Mouse (Mus musculus) kidney, adult 2 months (tissue): ENCODE data around the gene Rem2. TPM values are rescaled to one million over a fixed set of nuclear protein-coding genes. Genes with fewer than 3 reads are reported as not detected.

Experiments used
- DNase-seq: peaks from one replicate; pipeline ENCODE4 v3.0.0; 2021
- H3K27ac ChIP-seq: fragments of 200-500 bp; 2 replicates; pipeline ENCODE4 v1.5.1; 2012; ENCODE audit warnings: low read depth, low read length, control low read depth, inconsistent platforms; ENCODE audit not compliant: insufficient read depth
- H3K27me3 ChIP-seq: fragments of 200-500 bp; replicated peaks from 2 replicates; pipeline ENCODE4 v1.6.1; 2012; ENCODE audit warnings: mild to moderate bottlenecking, moderate library complexity, low read length, inconsistent platforms; ENCODE audit not compliant: control insufficient read depth, insufficient read depth
- H3K36me3 ChIP-seq: fragments of 200-500 bp; 2 replicates; pipeline ENCODE4 v1.6.1; 2012; ENCODE audit warnings: mild to moderate bottlenecking, moderate library complexity, low read length, inconsistent platforms; ENCODE audit not compliant: control insufficient read depth, insufficient read depth
- H3K4me1 ChIP-seq: fragments of 200-500 bp; 2 replicates; pipeline ENCODE4 v1.6.1; 2011; ENCODE audit warnings: low read length; ENCODE audit not compliant: control insufficient read depth, insufficient read depth
- H3K4me3 ChIP-seq: fragments of 200-500 bp; 2 replicates; pipeline ENCODE4 v1.5.1; 2011; ENCODE audit warnings: mild to moderate bottlenecking, low read depth, low read length, control low read depth; ENCODE audit not compliant: insufficient read depth
- CTCF ChIP-seq: fragments of 200-500 bp; conservative IDR thresholded peaks from 2 replicates; pipeline ENCODE4 v1.5.1; 2011; ENCODE audit warnings: low read depth, mild to moderate bottlenecking, control low read depth, low read length, moderate library complexity, mixed read lengths; ENCODE audit not compliant: insufficient read depth, insufficient read length
- POLR2A ChIP-seq: fragments of 200-500 bp; IDR thresholded peaks from one replicate; pipeline ENCODE4 v1.6.1; 2011; ENCODE audit warnings: low read depth, low read length, control low read depth
- WGBS: fragments of 180-500 bp; shearing (Covaris S2); methylation state at CpG from one replicate; pipeline ENCODE4 v1.1.7; 2018; 5-methylcytosine and 5-hydroxymethylcytosine counted together
- polyA plus RNA-seq: library from polyadenylated mRNA; depleted of rRNA; stranded (reverse); fragments of >200 nt; gene quantifications from 2 replicates; pipeline ENCODE4 v1.2.3, GENCODE M21; 2012

Gene Rem2
- polyA plus RNA-seq, 1 experiment: 0.23 TPM

- 75% methylated on average over 3 of the region's 3 CpGs for WGBS
- Histone ChIP-seq H3K36me3 (no peaks in the 10 kb centered on the region), H3K27me3 (no peaks in the 10 kb centered on the region), H3K27ac (no peak overlapping the region), H3K4me1 (no peaks in the 10 kb centered on the region), H3K4me3 (no peak overlapping the region)
- DNase-seq: no peak
- TF ChIP-seq CTCF: no peak
Observed at GRCm38 (mm10) chr14:54445476-54445875, 30.4 kb upstream of the Rem2 start.

DNA sequence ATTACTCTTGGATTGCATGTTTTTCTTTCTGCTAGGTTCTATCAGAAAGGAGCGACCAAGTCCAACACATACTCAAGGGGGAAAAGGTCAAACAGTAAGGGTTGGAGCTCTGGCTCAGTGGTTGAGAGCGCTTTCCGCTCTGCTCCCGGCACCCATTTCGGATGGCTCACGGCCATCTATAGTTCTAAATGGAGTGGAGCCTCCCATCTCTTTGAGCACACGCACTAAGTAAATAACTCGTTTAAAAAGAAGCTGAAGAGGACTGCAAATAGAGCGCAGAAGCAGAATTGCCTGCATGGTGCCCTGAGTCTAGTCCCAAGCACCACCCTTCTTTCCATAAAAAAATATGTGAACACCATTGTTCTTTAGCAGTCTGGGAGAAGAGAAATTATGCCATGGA, 22.3 kb upstream of the Rem2 start:
- Histone ChIP-seq H3K36me3 (no peaks in the 10 kb centered on the region), H3K4me1 (no peaks in the 10 kb centered on the region), H3K27ac (no peak overlapping the region), H3K27me3 (no peaks in the 10 kb centered on the region), H3K4me3 (no peak overlapping the region)
- no peak for DNase-seq
- WGBS: 92% methylated on average over 9 of the region's 9 CpGs
- no peak for TF ChIP-seq CTCF
- TF ChIP-seq POLR2A: no peak

- Histone ChIP-seq H3K4me3 (no peak overlapping the region), H3K27me3 (no peaks in the 10 kb centered on the region), H3K36me3 (no peaks in the 10 kb centered on the region), H3K27ac (no peak overlapping the region), H3K4me1 (no peaks in the 10 kb centered on the region)
- TF ChIP-seq POLR2A (no peak), CTCF (no peak)
- WGBS: 70% methylated on average over 11 of the region's 11 CpGs
- DNase-seq: no peak
Observed at GRCm38 (mm10) chr14:54454669-54455528, 21.0 kb upstream of the Rem2 start.

GRCm38 (mm10) chr14:54457907-54458569, 17.9 kb upstream of the Rem2 start:
- WGBS: 68% methylated on average over 14 of the region's 14 CpGs
- TF ChIP-seq CTCF: no peak
- TF ChIP-seq POLR2A: no peak
- no peaks in the 10 kb centered on the region for H3K4me1 ChIP-seq
- DNase-seq: peak; percentile 33
- no peak overlapping the region for H3K27ac ChIP-seq
- H3K36me3 ChIP-seq: no peaks in the 10 kb centered on the region
- no peak overlapping the region for H3K4me3 ChIP-seq
- H3K27me3 ChIP-seq: no peaks in the 10 kb centered on the region

DNA sequence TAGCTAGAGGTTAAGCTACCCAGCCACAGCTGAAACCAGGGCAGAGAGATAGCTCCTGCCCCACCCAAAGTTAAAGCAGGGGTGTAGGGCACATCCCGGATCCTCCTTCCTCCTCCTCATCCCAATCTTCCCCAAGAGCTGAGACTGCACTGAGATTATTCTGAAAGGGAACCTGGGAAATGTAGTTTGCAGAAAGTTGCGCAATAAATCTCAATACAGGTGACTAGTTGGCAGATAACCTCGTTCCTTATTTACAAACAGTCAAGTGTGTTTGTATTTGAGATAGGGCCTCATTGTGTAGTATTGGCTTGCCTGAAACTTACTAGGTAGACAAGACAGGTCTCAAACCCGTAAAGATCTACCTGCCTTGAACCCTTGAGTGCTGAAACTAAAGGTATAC, 13.8 kb upstream of the Rem2 start:
- Histone ChIP-seq H3K4me1 (peaks cover 4% of the 10 kb centered on the region), H3K4me3 (no peak overlapping the region), H3K27ac (no peak overlapping the region), H3K27me3 (no peaks in the 10 kb centered on the region), H3K36me3 (no peaks in the 10 kb centered on the region)
- TF ChIP-seq CTCF (no peak), POLR2A (no peak)
- WGBS: 75% methylated on average over 4 of the region's 4 CpGs
- DNase-seq: no peak

DNA sequence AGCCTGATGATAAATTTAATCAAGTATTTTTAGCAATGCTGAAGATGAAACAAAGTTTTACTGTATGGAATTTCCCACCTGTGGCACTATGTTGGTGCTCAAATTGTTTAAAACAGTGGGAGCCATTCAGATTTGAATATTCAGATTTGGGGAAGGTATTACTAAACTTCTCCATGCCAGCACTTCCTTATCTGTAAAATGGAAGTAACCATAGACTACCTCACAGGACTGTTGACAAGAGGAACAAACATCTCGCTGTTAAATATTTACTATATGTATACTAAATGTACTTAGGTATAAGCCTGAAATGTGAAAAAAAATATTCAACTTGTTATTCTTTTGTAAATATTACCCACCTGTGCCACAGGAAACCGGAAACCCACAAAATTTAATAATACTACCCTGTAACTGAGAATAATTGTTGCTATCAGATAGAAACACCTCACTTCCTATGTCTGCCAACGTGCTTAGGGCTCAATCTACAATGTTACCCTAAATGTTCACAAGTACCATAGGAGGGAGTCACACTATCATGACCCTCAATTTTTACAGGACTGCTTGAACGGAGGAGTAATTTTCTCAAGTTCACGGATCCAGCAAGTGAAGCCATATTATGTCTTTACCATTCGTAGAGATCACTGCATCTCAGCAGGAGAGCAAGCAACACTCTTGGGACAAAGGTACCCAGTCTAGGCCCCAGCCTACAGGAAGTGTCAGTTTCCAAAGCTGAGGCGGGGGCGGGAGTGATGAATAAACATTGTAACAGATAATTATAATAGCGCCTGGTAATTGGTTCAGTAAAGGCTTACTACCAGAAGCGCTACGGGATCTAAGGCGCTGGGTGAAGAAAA, 12.6 kb upstream of the Rem2 start:
- WGBS: 16% methylated on average over 12 of the region's 12 CpGs
- peak overlapping the region; percentile 86 for H3K4me3 ChIP-seq
- peaks cover 4% of the 10 kb centered on the region; the same call in 1 of the 2 replicates for H3K36me3 ChIP-seq
- no peak for TF ChIP-seq POLR2A
- TF ChIP-seq CTCF: no peak
- peaks cover 4% of the 10 kb centered on the region for H3K4me1 ChIP-seq
- no peak for DNase-seq
- H3K27ac ChIP-seq: peak overlapping the region; percentile 64
- no peaks in the 10 kb centered on the region for H3K27me3 ChIP-seq
